Mouse (Mus musculus) neural tube, embryonic 10.5 days (tissue): ENCODE measurements around the gene Cmtm6.

ENCODE experiments used
- DNase-seq: peaks from one replicate; pipeline ENCODE4 v3.0.0-alpha.2; 2017; ENCODE audit warnings: low spot score; ENCODE audit errors: extremely low spot score

Cmtm6 gene

GRCm38 (mm10) chr9:114797329-114798004, 66.6 kb downstream of the Cmtm6 start:
- DNase-seq: peak; percentile 94

GRCm38 (mm10) chr9:114798845-114799244, 67.9 kb downstream of the Cmtm6 start:
- peak; percentile 29 for DNase-seq
